Mouse (Mus musculus): ENCODE results near the gene Fpr3.

DNA sequence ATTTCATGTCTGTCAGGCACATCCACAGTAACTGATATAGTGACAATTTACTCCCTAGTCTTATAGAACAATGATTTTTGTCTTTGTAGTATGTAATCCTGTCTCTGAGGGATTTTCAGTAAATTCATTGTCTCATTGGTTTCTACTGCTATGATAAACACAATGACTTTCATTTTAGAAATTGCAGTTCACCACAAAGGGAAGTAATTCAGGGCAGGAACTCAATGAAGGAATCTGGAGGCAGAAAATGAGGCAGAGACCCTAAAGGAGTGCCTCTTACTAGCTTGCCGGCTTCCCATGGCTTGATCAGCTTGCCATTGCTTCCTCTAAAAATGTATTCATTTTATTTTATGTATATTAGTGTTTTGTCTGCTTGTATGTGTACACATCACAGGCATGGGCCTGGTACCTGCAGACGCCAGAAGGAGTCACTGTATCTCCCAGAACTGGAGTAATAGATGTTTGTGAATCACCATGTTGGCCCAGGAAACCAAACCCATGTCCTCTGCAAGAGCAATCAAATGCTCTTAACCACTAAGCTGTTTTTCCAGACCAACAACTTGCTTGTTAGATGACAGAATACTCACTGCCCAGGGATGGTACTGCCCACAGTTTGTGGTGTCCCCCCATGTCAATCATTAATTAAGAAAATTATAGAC, 16.6 kb upstream of the Fpr3 start:
- no peak for TF ChIP-seq EP300 (IDR thresholded peaks at IDR 0.05; ENCODE audit: low read depth)
- TF ChIP-seq CTCF (IDR thresholded peaks at IDR 0.05; ENCODE audit: low read depth) = no peak

All from liver, postnatal 0 days (tissue).